Mouse (Mus musculus) heart, postnatal 0 days (tissue): ENCODE measurements around the gene Lrpprc.

Source experiments
- CTCF ChIP-seq: IDR thresholded peaks from 2 replicates; pipeline ENCODE4 v1.5.1; 2016; ENCODE audit warnings: antibody characterized with exemption, control low read depth, low read depth
- EP300 ChIP-seq: IDR thresholded peaks from 2 replicates; pipeline ENCODE4 v1.6.1; 2016; ENCODE audit warnings: antibody characterized with exemption, low read depth

DNA sequence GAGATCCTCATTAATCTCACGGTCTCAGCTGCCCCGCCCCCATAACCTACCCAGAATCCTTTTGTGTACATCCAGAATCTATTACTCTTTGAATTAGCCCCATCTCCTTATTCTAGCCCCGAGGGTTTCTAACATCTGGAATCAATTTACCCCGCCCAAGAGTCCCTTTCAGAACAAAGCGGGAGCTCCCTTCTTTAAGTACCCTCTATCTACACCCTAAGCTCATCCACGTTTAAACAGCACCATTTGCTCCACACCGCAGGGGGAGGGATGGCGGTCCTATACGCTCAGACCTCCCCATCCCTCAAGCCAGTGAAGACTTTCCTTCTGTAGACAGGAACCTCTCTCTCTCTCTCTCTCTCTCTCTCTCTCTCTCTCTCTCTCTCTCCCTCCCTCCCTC, 53.9 kb downstream of the Lrpprc start:
- TF ChIP-seq CTCF (no peak), EP300 (no peak)
